Mouse (Mus musculus) G1E (cell line): ENCODE data around the gene Mmp28.

Source experiments
- CTCF ChIP-seq: IDR thresholded peaks from 2 replicates; pipeline ENCODE4 v1.5.1; 2012; ENCODE audit warnings: low read depth, low read length, inconsistent platforms, mixed read lengths
- POLR2AphosphoS5 ChIP-seq: IDR thresholded peaks from 2 replicates; pipeline ENCODE4 v1.6.1; 2012; ENCODE audit warnings: low read depth, low read length, inconsistent platforms; ENCODE audit not compliant: insufficient replicate concordance

DNA sequence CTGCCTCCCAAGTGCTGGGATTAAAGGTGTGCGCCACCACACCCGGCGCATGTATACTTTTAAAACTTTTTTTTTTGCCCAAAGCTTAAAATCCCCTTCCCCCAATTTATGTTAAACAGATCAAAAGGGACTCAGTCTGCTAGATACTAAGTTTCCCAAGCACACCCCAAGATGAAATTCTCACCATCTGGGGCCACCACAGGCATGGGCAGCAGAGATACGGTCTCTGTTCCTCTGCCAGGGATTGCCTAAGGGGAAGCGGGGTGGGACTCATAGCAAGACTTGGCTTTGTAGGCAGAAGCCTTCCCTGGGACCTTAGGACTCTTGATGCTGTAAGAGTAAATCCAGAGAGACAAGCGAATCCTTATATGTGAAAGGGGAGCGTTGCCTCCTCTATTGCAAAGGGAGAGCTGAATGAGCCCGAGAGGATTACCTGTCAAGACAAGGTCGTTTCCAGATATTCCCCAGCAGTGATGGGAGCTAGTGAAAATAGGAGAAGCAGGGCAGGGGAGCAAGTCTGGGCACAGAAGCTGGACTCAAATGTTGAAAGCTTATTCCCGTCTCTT is 1.3 kb downstream of the Mmp28 start:
- TF ChIP-seq POLR2AphosphoS5 (no peak), CTCF (no peak)
